Mouse (Mus musculus): ENCODE data around the gene Wfdc21.

Wfdc21 gene

GRCm38 (mm10) chr11:83753581-83754181 is 6.9 kb downstream of the Wfdc21 start, which contains the start of gene Heatr6:
Gene Heatr6, plus strand, starts transcription at chr11:83753696.
- DNase-seq (ENCODE audit: low read depth, low spot score): peak; percentile 87

GRCm38 (mm10) chr11:83754227-83754626 is 7.5 kb downstream of the Wfdc21 start:
- DNase-seq (ENCODE audit: low read depth, low spot score): no peak

GRCm38 (mm10) chr11:83767306-83767705 is 20.6 kb downstream of the Wfdc21 start:
- DNase-seq (ENCODE audit: low read depth, low spot score): no peak

- DNase-seq (ENCODE audit: low read depth, low spot score): no peak
These were observed 22.2 kb downstream of the Wfdc21 start for GRCm38 (mm10) chr11:83768976-83769375.

- DNase-seq (ENCODE audit: low read depth, low spot score): no peak
These were observed 24.3 kb downstream of the Wfdc21 start for GRCm38 (mm10) chr11:83771014-83771413.

- DNase-seq (ENCODE audit: low read depth, low spot score): no peak
These were observed 25.6 kb downstream of the Wfdc21 start for GRCm38 (mm10) chr11:83772341-83772740.

- DNase-seq (ENCODE audit: low read depth, low spot score): no peak
These were observed 27.0 kb downstream of the Wfdc21 start for GRCm38 (mm10) chr11:83773691-83774090.

- DNase-seq (ENCODE audit: low read depth, low spot score): no peak
These were observed 27.6 kb downstream of the Wfdc21 start for GRCm38 (mm10) chr11:83774324-83774723.

GRCm38 (mm10) chr11:83776798-83777197 is 30.1 kb downstream of the Wfdc21 start:
- DNase-seq (ENCODE audit: low read depth, low spot score): no peak

GRCm38 (mm10) chr11:83783931-83784600 is 37.3 kb downstream of the Wfdc21 start:
- no peak for DNase-seq (ENCODE audit: low read depth, low spot score)

GRCm38 (mm10) chr11:83784661-83785060 is 37.9 kb downstream of the Wfdc21 start:
- DNase-seq (ENCODE audit: low read depth, low spot score): no peak

GRCm38 (mm10) chr11:83785366-83785765 is 38.6 kb downstream of the Wfdc21 start:
- DNase-seq (ENCODE audit: low read depth, low spot score): peak; percentile 63

- no peak for DNase-seq (ENCODE audit: low read depth, low spot score)
These were observed 40.1 kb downstream of the Wfdc21 start for GRCm38 (mm10) chr11:83786835-83787234.

- DNase-seq (ENCODE audit: low read depth, low spot score): no peak
These were observed 40.8 kb downstream of the Wfdc21 start for GRCm38 (mm10) chr11:83787401-83788021.

GRCm38 (mm10) chr11:83788331-83788730 is 41.6 kb downstream of the Wfdc21 start:
- DNase-seq (ENCODE audit: low read depth, low spot score): no peak

GRCm38 (mm10) chr11:83789259-83789658 is 42.5 kb downstream of the Wfdc21 start:
- DNase-seq (ENCODE audit: low read depth, low spot score): no peak

- DNase-seq (ENCODE audit: low read depth, low spot score): no peak
These were observed 44.4 kb downstream of the Wfdc21 start for GRCm38 (mm10) chr11:83791133-83791532.

- DNase-seq (ENCODE audit: low read depth, low spot score): no peak
These were observed 45.7 kb downstream of the Wfdc21 start for GRCm38 (mm10) chr11:83792316-83792914.

- no peak for DNase-seq (ENCODE audit: low read depth, low spot score)
These were observed 46.5 kb downstream of the Wfdc21 start for GRCm38 (mm10) chr11:83793264-83793663.

GRCm38 (mm10) chr11:83796112-83796511 is 49.4 kb downstream of the Wfdc21 start:
- no peak for DNase-seq (ENCODE audit: low read depth, low spot score)

- no peak for DNase-seq (ENCODE audit: low read depth, low spot score)
These were observed 50.4 kb downstream of the Wfdc21 start for GRCm38 (mm10) chr11:83796980-83797608.

- no peak for DNase-seq (ENCODE audit: low read depth, low spot score)
These were observed 53.2 kb downstream of the Wfdc21 start for GRCm38 (mm10) chr11:83799871-83800430.

All from forelimb bud, embryonic 11.5 days (tissue).